Mouse (Mus musculus) heart, adult 2 months (tissue): ENCODE measurements around the gene Mgmt.

ENCODE experiments used
- CTCF ChIP-seq: fragments of 200-600 bp; IDR thresholded peaks from 2 replicates; pipeline ENCODE4 v1.8.1; 2022; ENCODE audit warnings: antibody characterized with exemption, mild to moderate bottlenecking, moderate library complexity
- POLR2A ChIP-seq: fragments of 200-500 bp; IDR thresholded peaks from 2 replicates; pipeline ENCODE4 v1.6.1; 2011; ENCODE audit warnings: mild to moderate bottlenecking, low read depth, low read length, control low read depth; ENCODE audit not compliant: insufficient read depth

- TF ChIP-seq CTCF (no peak), POLR2A (peak; percentile 70)
These were observed at the start of gene Mgmt for GRCm38 (mm10) chr7:136894106-136894986.
